8 mouse cellular contexts compared by ENCODE assay signal in genomic region chr1:171249913-171250600, GRCm38 (mm10). TPM values are rescaled to one million over a fixed set of nuclear protein-coding genes. Genes with fewer than 3 reads are reported as not detected.
DNase-seq lines count a peak whose midpoint lies in the region; ATAC-seq and TF ChIP-seq lines count a peak whose summit lies in the region.

Adamts4 (plus strand) TSS chr1:171250421.

- H3K9ac ChIP-seq in kidney, embryonic 15.5 days = peak within 1 kb of the TSS; percentile 48
- peak within 1 kb of the TSS; percentile 34; the same call in 1 of the 2 replicates for H3K9ac ChIP-seq in heart, embryonic 11.5 days (ENCODE audit: low read depth, low read length)

- TF ChIP-seq CTCF in cortical plate, adult 2 months (IDR thresholded peaks at IDR 0.05; ENCODE audit: extremely low read depth, insufficient read depth, low read length) = no peak

- peak within 1 kb of the TSS; percentile 46 for H3K4me3 ChIP-seq in kidney, embryonic 15.5 days (replicated peaks)
- peak within 1 kb of the TSS; percentile 0; the same call in 1 of the 2 replicates for H3K4me3 ChIP-seq in cortical plate, adult 2 months (ENCODE audit: insufficient read depth, low read length)
- peak within 1 kb of the TSS; percentile 32 for H3K4me3 ChIP-seq in heart, embryonic 11.5 days (ENCODE audit: low read depth, low read length)
- peak within 1 kb of the TSS; percentile 53 for H3K4me3 ChIP-seq in midbrain, embryonic 10.5 days

- peaks cover 23% of the 10 kb centered on the region for H3K36me3 ChIP-seq in kidney, embryonic 15.5 days
- H3K36me3 ChIP-seq in heart, embryonic 11.5 days (ENCODE audit: control insufficient read depth, insufficient read depth, low read length) = peaks cover under 1% of the 10 kb centered on the region; the same call in 1 of the 2 replicates
- H3K36me3 ChIP-seq in midbrain, embryonic 10.5 days = peaks cover 29% of the 10 kb centered on the region

- peaks cover 74% of the 10 kb centered on the region for H3K4me1 ChIP-seq in kidney, embryonic 15.5 days
- H3K4me1 ChIP-seq in cortical plate, adult 2 months (ENCODE audit: control insufficient read depth, insufficient read depth, low read length) = peaks cover under 1% of the 10 kb centered on the region; the same call in 1 of the 2 replicates
- peaks cover 41% of the 10 kb centered on the region for H3K4me1 ChIP-seq in heart, embryonic 11.5 days (ENCODE audit: control insufficient read depth, insufficient read depth, low read length)
- peaks cover 75% of the 10 kb centered on the region for H3K4me1 ChIP-seq in midbrain, embryonic 10.5 days

- 17% methylated on average over 5 of the region's 5 CpGs for WGBS in kidney, embryonic 15.5 days
- 22% methylated on average over 5 of the region's 5 CpGs for WGBS in heart, embryonic 11.5 days (ENCODE audit: insufficient replicate concordance)
- WGBS in midbrain, embryonic 10.5 days = 15% methylated on average over 5 of the region's 5 CpGs

- H3K4me2 ChIP-seq in kidney, embryonic 15.5 days = peak within 1 kb of the TSS; percentile 73
- peak within 1 kb of the TSS; percentile 51 for H3K4me2 ChIP-seq in heart, embryonic 11.5 days

- H3K27me3 ChIP-seq in kidney, embryonic 15.5 days = no peaks in the 10 kb centered on the region
- H3K27me3 ChIP-seq in heart, embryonic 11.5 days (ENCODE audit: control insufficient read depth, insufficient read depth, low read length) = 0 out of 2 replicates have a peak, but pooled peaks cover 3% of the 10 kb centered on the region
- peaks cover 4% of the 10 kb centered on the region; the same call in 1 of the 2 replicates for H3K27me3 ChIP-seq in midbrain, embryonic 10.5 days (ENCODE audit: low read depth, poor library complexity, severe bottlenecking)

- ATAC-seq in kidney, embryonic 15.5 days (replicated peaks; ENCODE audit: low FRiP score) = 0 out of 2 replicates have a peak, but pooled peaks have one; percentile 12
- no peak for ATAC-seq in heart, embryonic 11.5 days (replicated peaks; ENCODE audit: insufficient number of reproducible peaks, low FRiP score, low TSS enrichment)
- no peak for ATAC-seq in inflammation-experienced regulatory T-cells, adult 6 months

- H3K27ac ChIP-seq in kidney, embryonic 15.5 days = peak within 1 kb of the TSS; percentile 91
- peak within 1 kb of the TSS; percentile 91; the same call in 1 of the 2 replicates for H3K27ac ChIP-seq in cortical plate, adult 2 months (ENCODE audit: insufficient read depth, low read length)
- H3K27ac ChIP-seq in heart, embryonic 11.5 days (ENCODE audit: low read depth, low read length) = peak within 1 kb of the TSS; percentile 92; the same call in 1 of the 2 replicates
- H3K27ac ChIP-seq in midbrain, embryonic 10.5 days (replicated peaks) = peak within 1 kb of the TSS; percentile 86

- H3K9me3 ChIP-seq in kidney, embryonic 15.5 days (replicated peaks) = no peaks in the 10 kb centered on the region
- no peaks in the 10 kb centered on the region for H3K9me3 ChIP-seq in heart, embryonic 11.5 days (replicated peaks; ENCODE audit: control insufficient read depth, low read length)
- no peaks in the 10 kb centered on the region for H3K9me3 ChIP-seq in midbrain, embryonic 10.5 days (replicated peaks)

- no peak for DNase-seq in kidney, adult 11 months
- DNase-seq in kidney, postnatal 4 days = peak; percentile 77 to 82
- DNase-seq in midbrain, embryonic 10.5 days (ENCODE audit: low spot score) = peak; percentile 64
- DNase-seq in spleen, postnatal 4 days (ENCODE audit: low spot score in 2 of 2) = no peak

- peak; percentile 41; the same call in 1 of the 2 replicates for TF ChIP-seq POLR2A in cortical plate, adult 2 months (IDR thresholded peaks at IDR 0.05; ENCODE audit: extremely low read depth, insufficient read depth, low read length)

RNA-seq across cellular contexts. Expression of gene Adamts4, which starts in this region (rescaled TPM):
- polyA plus RNA-seq in kidney, embryonic 15.5 days (2015; fragmentation: Nextera tagmentation; extraction: Ambion mirVana) = 10.7 and 11.6 TPM in 2 replicates
- 14.4 and 20.1 TPM in 2 replicates for polyA plus RNA-seq in cortical plate, adult 2 months (2012; rRNA removed)
- polyA plus RNA-seq in heart, embryonic 11.5 days (2014; fragmentation: Nextera tagmentation; extraction: Ambion mirVana) = 1.5 and 1.7 TPM in 2 replicates
- 9.9 and 10.9 TPM in 2 replicates for polyA plus RNA-seq in midbrain, embryonic 10.5 days (2016; fragmentation: Nextera tagmentation; extraction: Ambion mirVana)
- polyA plus RNA-seq in inflammation-experienced regulatory T-cells, adult 6 months (2017; shearing (Covaris generic)) = under 1 TPM in 1 of 3 experiments, not detected in 2; 0.09 TPM

Comparison
In these comparisons a context has a peak if more than half of its experiments do, and no peak if none do; other contexts are left out.
1. DNase-seq: peak in kidney, postnatal 4 days (2 of 2) and midbrain, embryonic 10.5 days (single experiment); none in kidney, adult 11 months (single experiment) and spleen, postnatal 4 days (0 of 2).
2. H3K4me3 ChIP-seq: peak in every context shown above with its lines; median percentile 53 in midbrain, embryonic 10.5 days; 46 in kidney, embryonic 15.5 days; 32 in heart, embryonic 11.5 days; 0 in cortical plate, adult 2 months.
3. Peak in every context shown above with its lines, with median percentiles within 50 percentile points of each other: H3K27ac ChIP-seq.